Mouse (Mus musculus) lung, postnatal 25 days (tissue): ENCODE results near the gene Slc25a5.

Experiments
- DNase-seq: peaks from one replicate; pipeline ENCODE4 v3.0.0; 2022; ENCODE audit warnings: low spot score

Slc25a5 gene

DNA sequence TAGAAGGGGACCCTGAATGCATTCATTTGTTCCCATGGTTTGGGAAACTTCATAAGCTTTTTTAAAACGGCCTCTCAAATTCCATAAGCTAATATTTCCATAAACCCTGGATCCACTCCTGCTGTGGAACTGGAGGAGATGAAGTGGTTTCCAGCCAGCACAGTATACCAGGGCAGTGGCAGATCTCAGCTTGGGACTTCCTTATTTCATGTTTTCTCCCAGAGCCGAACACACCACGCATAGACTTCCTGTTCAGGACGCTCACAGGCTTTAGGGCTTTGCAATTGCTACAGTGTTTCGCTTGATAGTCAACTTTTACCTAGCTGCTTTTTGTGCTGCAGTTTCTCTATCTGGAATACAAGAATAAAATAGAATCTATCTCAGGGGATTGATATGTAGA is 7.7 kb downstream of the Slc25a5 start:
- DNase-seq = no peak

DNA sequence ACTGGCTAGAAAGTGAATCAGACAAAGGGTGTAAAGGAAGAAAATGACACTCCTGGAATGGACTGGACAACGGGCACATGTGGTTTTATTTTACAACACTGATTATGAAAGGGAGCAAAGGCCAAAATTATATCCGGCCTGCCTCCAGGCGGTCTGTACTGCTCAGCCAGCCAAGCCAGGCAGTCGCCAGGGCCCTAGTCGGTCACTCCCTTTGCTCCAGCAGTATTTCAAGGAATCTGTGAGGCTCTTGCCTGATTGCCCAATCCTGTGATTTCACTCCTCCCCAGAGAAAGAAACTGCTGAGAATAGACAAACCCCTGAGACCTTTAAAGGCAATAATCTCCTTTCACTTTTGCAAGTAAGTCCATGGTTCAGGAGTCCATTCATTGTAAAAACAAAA is 8.7 kb downstream of the Slc25a5 start:
- DNase-seq = peak; percentile 55

DNA sequence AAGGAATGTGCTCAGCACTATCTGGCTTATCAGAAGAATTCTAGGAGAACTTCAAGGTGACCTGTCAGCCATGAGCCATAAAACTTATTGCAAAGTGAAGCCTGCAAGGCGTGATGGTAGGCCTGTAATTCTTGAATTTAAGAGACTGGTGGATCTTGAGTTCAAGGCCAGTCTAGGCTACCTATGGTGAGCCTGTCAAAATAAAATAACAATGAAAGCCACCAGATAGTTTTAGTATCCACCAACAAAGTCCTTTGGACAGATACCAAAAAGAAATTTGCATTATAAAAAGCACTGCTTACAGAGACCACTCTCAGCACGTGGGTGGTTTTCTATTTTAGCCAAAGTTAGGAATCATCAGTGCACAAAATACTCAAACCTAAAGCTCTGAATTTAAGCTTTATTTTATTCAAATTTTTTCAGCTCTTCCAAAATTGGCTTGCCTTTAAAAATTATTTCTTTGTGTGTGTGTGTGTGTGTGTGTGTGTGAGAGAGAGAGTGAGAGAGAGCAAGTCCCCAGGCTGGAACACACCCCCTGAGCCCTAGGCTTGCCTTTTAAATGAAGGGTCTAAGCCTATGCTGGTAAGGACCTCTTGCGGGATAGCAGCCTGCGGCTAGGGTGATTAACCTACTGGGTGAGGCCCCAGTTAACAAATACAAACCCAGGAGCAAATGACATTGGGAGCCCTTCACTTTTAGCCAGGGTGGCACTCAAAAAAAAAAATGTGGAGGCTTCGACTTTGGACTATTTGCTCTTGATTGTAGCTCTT is 10.2 kb downstream of the Slc25a5 start:
- no peak for DNase-seq

DNA sequence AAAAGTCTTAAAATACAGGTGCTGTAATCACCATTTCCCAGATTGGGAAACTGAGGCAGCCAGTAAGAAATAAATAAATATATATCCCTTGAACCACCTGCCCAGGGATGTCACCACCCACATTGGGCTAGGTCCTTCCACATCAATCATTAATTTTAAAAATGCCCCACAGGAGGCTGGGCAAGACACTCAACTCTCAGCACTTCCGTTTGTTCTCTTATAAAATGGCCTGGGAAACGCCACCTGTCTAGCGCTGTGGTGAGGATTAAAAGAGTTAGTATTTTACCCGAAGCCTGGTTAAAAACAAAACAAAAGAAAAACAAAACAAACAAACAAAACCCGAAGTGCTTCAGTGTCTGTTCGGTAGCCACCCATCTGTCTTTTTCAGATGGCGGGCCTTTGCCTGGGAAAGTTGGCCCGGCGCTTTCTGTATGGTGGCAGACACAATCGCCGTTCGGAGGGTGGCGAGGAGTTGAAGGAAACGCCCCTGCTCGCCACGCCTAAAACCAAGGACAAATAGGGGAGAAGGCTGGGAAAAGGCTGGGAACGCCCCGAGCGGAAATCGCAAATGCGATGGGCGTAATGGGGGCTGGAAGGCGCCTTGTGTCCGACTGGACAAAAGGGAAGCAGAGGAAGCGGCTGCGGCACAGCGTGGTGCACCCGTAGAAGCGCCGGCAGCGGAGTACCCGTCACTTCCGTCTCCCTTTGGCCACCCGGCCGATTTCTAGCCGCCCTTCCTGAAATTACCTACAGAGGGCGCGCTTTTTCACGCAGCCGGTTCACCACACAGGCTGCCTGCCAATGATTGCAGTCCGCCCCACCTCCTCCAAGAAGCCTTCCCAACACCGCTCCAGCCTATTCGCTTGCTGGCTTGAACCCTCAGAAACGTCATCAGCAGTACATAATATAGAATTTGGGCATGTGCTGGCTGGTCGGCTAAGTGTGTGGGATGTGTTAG is 12.2 kb downstream of the Slc25a5 start:
- DNase-seq = peak; percentile 94

DNA sequence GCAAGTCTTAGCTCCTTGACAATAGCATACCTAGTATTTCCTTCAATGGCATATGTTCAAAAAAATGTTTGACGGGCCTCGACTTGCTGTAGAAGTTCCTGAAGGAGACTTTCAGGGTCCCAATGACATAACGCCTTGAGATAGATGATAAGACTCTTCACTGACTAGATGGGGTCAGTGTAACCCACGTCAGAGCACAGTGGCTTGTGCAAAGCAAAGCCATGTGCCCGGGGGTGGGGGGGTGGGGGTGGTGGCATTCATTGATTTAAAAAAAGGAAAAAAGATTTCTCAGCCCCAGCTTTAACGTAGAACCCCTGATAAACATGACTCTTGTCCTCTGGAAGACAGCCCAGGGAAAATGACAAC is 12.8 kb downstream of the Slc25a5 start:
- DNase-seq = no peak

DNA sequence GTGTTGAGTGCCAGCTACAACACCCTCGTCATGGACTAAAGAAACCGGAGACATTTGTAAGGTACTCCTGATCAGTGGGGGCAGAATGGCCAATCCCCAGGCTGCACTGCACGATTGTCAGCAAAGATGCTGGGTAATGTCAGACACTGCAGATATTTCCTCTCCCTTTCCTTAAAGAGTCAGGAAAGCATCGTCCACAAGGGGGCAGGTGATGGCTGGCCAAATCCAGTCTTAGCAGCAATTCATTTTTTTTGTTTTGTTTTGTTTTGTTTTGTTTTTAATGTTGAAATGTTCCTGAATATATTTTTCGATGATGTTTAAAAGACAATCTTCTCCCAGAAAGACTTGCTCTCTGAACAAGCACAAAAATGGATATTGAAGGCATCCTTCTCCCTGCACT is 15.9 kb downstream of the Slc25a5 start:
- no peak for DNase-seq

DNA sequence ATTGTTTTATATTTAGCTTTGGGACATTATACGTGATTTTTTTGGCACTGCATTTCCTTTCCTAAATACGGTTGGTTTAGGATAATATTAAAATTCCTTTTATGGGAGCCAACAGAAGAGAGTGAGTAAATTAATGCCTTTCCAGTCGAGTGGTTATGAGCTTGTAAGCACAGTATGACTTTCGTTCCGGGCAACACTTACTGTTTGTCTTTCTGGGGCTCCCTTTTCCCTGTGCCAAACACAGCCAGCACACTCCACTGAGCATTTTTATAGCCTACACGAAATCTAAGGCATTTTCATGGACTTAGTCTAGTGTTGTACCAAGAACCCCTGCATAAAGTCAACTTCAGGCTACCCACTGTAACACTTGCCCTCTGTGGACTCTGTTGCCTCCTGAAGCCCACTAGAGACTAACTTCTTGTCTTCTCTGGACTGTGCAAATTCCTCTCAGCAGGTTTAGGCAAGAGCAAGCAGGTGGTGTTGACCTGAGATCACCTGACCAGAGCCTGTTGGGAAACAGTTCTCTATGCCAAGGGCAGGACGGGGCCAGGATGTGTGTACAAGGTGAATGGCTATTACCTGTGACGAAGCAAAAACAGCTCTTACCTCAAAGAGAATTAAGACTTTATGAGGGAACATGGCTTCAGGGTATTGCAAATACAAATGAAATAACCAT is 18.8 kb downstream of the Slc25a5 start:
- peak; percentile 71 for DNase-seq

DNA sequence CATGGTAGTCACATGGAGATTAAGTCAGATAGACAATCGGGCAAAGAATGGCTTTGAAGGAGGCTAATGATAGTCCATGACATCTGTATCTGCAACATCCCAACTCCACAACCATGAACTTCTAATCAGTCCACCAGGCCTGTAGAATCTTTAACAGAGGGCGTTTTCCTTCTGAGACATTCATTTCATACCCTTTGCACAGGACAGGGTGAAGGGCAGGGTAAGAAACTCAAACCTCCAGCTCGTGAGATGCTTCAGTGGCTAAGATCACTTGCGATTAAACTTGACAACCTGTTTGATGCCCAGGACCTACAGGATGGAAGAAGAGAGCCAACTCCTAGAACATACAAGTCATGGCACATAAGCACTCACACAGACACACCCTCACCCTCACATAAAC is 19.6 kb downstream of the Slc25a5 start:
- no peak for DNase-seq

DNA sequence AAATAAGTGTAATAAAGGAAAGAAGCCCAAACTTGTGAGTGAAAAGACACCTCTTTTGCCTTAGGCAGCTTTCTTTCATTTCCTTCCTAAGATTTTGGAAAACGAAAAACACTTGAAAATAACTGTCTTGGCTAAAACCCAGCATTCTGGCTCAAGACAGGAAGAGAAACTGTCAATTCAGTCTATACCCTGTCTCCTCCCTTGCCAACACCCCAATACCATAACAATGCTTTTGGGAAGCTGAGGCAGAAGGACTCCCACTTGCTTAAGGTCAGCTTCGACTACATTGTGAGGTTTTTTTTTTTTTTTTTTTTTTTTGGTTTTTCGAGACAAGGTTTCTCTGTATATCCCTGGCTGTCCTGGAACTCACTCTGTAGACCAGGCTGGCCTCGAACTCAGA is 20.0 kb downstream of the Slc25a5 start:
- DNase-seq = no peak

DNA sequence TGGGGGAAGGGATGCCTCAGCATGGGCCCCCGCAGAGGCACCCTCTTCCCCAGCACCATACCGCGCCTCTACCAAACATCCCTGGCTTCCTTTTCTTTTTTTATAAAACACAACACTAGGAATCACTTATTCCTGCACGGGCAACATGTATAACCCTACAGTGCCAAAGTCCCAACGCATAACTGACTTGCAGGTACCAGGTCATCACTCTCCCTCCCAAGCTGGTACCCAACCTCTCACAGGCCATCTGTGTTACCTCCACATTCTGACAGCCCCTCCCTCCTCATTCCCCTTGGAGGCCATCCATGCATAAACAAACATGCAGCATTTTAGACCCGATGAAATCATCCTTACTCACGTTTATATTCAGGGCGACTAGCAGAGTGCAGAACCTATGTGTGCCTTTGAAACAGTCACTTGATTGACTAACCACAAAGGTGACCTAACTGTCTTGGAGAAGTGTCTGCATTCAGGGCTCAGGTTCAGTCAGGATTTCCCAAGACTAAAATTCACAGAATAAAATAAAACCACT is 21.0 kb downstream of the Slc25a5 start:
- no peak for DNase-seq

DNA sequence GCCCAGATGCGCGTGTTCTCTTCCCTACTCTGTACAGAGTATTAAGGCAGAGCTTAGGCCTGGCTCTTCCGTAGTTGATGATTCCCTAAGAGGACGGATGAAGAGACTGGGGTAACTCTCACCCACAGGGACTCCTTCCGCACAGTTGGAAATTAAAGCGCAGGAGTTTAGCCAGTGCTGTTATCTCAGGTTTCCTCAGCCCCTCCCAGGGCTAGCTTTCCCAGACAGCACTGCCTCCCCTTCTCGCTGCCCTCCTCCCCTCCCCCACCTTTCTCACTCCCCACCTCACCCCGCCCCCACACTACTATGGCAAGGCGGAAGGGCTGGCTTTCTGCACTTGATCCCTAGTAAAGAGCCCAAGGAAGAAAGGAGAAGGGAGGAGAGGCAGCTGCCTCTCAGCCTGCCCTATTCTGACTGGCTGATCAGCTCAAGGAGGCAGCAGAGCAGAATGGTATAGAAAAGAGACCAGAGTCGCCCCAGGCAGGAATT is 21.5 kb downstream of the Slc25a5 start:
- no peak for DNase-seq

DNA sequence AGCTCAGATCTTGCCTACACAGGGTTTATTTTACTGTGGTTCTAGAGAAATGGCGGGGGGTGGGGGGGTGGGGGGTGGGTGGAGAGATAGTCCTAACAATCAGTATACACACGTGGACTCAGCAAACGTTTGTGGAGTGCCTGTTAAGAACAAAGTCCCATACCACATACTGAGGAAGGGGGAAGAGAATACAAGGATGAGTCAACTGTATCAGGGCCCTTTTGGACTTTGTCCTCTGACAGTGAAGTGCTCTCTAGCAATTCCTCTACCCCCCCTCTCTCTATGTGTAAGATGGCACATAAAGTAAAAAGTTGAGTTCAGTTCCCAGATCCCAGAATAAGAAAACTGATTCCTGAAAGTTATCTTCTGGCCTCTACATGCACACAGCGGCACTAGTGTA is 24.1 kb downstream of the Slc25a5 start:
- no peak for DNase-seq

DNA sequence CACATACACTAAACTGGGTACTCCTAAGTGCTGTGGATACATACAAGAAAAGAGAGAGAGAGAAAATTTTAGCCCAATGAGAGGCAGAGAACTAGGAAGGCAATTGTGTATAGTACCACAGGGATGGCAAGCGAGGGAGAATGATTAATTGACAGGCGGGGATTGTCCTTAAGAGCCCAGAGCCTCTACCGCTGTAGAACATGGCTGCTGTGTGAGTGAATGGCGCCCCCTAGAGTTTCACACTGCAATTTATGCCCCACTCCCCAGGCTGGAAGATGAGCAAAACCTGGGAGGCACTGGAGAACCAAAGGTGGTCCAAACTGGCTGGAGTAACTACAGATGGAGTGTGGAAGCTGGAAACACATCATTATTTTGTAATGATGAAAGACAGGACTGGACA is 24.8 kb downstream of the Slc25a5 start:
- DNase-seq = peak; percentile 66

DNA sequence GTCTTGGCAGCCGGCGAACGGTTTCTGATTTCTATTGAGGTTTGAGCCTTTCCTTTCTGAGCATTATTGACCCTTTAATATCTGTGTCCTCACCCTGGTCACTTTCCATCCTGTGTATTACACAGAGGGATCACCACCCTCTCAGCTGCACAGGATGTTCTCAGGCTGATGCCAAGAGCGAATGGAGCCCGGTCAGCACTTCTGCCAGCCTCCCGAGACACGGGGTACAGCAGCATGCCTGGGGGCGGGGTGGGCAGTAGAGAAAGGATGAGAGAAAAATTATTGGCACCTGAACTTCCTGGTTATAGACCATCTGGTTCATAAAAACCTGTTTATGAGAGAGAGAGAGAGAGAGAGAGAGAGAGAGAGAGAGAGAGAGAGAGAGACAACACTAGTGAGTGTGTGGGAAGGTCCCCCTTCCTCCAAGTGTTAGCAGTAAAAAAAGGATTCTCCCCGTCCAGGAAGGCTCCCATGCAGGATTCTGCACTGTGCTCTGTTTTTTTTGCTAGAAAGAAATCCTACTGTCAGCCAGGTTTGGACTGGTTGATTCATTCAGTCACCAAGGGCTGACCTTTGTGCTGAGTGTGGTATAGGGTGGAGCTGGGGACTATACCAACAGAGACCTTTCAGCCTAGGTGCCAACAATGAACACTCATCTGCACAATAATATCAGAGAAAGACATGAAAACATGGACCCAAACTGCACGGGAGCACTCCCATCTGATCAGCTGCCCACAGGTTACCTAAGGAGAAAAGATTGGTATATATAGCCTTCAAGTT is 28.7 kb downstream of the Slc25a5 start:
- no peak for DNase-seq

DNA sequence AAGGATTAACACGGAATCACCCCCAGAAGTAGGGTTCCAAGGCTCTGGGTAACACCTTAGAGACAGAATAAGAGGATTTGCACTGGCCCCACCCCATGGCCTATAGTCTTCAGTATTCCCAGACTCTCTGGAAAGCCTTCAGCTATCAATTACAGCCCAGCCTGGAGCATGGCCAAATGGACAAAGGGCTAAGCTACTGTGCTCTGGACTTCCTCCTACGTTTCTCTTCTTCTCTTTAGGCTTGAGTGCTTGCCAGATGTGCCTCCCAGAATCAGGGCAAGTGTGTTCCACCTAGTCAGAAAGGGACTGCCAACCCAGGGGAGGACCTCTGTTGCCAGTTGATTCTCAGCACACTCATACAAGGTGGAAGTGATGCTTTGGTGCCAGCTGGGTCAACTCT is 29.6 kb downstream of the Slc25a5 start:
- DNase-seq = no peak

DNA sequence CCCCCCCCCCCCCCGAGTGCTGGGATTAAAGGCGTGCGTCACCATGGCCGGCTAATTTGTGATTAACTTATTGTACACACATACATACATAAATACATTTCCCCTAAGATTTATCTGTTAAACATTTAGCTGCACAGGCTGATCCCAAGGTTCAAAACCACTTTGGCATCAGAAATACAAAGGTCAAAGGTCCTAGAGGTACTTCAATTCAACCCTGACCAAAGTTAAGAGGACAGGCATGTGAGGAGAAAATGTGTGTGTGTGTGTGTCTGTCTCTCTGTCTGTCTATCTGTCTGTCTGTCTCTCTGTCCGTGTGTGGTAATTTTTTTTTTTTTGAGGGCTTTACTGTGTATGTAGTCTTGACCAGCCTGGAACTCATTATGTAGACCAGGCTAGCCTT is 31.4 kb downstream of the Slc25a5 start:
- DNase-seq = no peak

DNA sequence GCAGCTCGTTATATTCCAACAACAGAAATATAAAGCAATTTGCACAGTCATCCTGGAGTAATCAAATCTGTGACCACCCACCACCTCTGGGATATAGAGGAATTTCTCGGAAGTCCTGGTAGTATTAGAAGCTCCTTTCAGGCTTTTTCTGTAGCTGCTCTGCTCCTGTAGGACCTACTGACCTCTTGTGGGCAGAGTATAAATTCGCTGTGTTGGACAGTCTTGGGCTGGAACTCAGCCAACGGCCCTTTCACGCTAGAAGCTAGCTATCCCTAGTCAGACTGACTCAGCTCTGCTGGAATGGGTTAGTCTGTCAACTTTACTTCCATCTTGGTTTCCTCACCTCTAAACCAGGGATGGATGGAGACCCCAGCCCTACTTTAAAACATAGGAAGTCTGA is 34.8 kb downstream of the Slc25a5 start:
- DNase-seq = peak; percentile 53

DNA sequence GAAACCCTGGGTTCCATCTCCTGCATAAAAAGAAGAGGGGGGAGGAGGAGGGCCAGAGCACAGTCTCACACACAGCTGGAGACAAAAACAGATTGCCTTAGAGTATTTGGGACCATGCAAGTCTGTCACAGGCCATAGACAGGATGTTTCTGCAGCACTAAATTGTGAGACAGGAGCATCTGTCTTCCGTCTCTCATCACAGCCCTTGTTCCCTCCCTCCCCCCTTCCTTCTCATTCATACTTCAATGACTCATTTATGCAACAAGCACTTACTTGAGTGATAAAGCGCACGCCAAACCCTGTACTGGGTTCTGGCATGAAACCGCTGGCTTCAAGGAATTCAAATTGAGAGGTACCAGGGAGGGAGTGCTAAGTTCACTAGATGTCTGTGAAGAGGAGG is 36.2 kb downstream of the Slc25a5 start:
- DNase-seq = peak; percentile 38

DNA sequence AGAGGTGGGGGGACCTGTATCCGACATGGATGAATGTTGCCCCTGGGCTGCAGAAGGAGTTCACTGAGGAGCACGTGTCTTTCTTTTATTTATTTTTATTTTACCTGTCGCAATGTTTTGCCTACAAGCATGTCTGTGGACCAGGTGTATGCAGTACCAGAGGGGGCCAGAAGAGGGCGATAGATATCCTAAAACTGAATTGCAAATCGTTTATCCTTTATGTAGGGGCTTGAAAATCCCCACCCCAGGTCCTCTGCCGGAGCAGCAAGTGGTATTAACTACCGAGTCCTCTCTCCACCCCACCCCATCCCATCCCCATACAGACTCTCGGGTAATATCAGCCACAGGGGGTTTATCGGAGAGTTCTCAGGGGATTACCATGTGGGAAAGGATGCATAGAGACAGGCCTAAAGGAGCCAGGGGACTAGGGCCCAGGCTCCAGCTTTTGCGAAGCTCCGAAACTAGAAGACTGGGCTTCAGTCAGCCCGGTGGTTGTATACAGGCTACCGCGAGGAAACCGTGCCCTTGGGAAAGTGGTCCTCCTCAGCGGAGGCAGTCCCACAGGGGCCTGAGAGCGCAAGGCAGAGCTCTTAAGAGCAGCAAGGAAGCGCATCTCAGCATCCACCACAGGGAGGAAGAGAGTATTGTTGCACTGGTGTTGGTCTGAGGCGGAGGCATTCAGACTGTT is 38.1 kb downstream of the Slc25a5 start:
- DNase-seq = peak; percentile 59

DNA sequence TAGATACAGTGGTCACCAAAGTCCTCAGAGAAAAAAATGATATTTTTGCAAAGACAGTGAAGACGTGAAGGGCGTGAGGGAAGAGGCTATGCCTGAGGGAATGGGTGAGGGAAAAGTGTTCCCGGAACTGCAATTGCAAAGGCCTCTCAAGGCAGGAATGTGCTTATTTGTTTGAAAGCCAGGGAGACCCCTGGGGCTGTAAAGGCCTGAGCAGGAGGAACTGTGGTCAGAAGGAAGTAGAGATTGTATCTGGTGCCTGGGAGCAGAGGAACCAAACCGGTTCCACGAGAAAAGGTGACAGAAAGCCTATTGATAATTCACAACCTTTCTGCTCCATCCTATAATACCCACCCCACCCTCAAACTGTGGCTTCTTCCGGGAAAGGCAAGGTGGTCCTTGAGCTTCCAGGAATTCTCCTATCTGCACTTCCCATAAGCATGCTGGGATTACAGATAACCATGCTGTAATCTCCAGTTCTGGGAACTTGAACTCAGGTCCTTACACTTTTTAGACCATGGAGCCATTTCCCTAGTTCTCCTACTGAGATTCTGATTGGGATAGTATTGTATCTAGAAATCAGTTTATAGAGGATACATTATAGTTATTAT is 41.7 kb downstream of the Slc25a5 start:
- no peak for DNase-seq
